Mouse (Mus musculus): ENCODE data around the gene Prpf40b.

Prpf40b gene

GRCm38 (mm10) chr15:99333676-99334065 is 38.8 kb downstream of the Prpf40b start:
- no peak for DNase-seq

- no peak for DNase-seq
These were observed 39.6 kb downstream of the Prpf40b start for GRCm38 (mm10) chr15:99334500-99334899.

- DNase-seq: no peak
These were observed 41.0 kb downstream of the Prpf40b start for GRCm38 (mm10) chr15:99335801-99336320.

- DNase-seq: no peak
These were observed 44.0 kb downstream of the Prpf40b start for GRCm38 (mm10) chr15:99338916-99339315.

- DNase-seq: no peak
These were observed 44.8 kb downstream of the Prpf40b start for GRCm38 (mm10) chr15:99339669-99340068.

GRCm38 (mm10) chr15:99341102-99341501 is 46.2 kb downstream of the Prpf40b start:
- peak; percentile 61 to 68 for DNase-seq

- DNase-seq: no peak
These were observed 47.5 kb downstream of the Prpf40b start for GRCm38 (mm10) chr15:99342194-99342981.

GRCm38 (mm10) chr15:99343414-99344147 is 48.7 kb downstream of the Prpf40b start:
- no peak for DNase-seq

GRCm38 (mm10) chr15:99344148-99344870 is 49.4 kb downstream of the Prpf40b start:
- DNase-seq: no peak

GRCm38 (mm10) chr15:99344961-99345360 is 50.1 kb downstream of the Prpf40b start:
- no peak for DNase-seq

- no peak for DNase-seq
These were observed 56.7 kb downstream of the Prpf40b start for GRCm38 (mm10) chr15:99351610-99352009.

- no peak for DNase-seq
These were observed 57.4 kb downstream of the Prpf40b start for GRCm38 (mm10) chr15:99352306-99352705.

- DNase-seq: no peak
These were observed 60.8 kb downstream of the Prpf40b start for GRCm38 (mm10) chr15:99355660-99356059.

GRCm38 (mm10) chr15:99356462-99356861 is 61.6 kb downstream of the Prpf40b start:
- no peak for DNase-seq

GRCm38 (mm10) chr15:99358952-99359351 is 64.1 kb downstream of the Prpf40b start:
- no peak for DNase-seq

GRCm38 (mm10) chr15:99364022-99364530 is 69.2 kb downstream of the Prpf40b start:
- DNase-seq: no peak

- peak; percentile 48 to 66 for DNase-seq
These were observed 70.0 kb downstream of the Prpf40b start for GRCm38 (mm10) chr15:99364921-99365320.
